Mouse (Mus musculus) midbrain, embryonic 12.5 days (tissue): Measurements from ENCODE around the gene Cldn1. TPM values are rescaled to one million over a fixed set of nuclear protein-coding genes. Genes with fewer than 3 reads are reported as not detected.

ENCODE experiments used
- polyA plus RNA-seq: library from polyadenylated mRNA; unstranded; fragments of >200 nt; fragmentation: Nextera tagmentation; extraction: Ambion mirVana; gene quantifications from 2 replicates; pipeline ENCODE4 v1.2.1, GENCODE M21; 2016

Cldn1 gene
- polyA plus RNA-seq, 1 experiment from 2014 or later = 3.0 TPM

Other genes starting within 250 kb of the Cldn1 start
- not detected in 2 replicates for gene Cldn16, start 91.3 kb upstream of the Cldn1 start, polyA plus RNA-seq
- gene Tmem207, start 154.9 kb upstream of the Cldn1 start, polyA plus RNA-seq = 0.34 TPM in 1 of 2 replicates, not detected in the other
- gene Il1rap, start 209.9 kb upstream of the Cldn1 start, polyA plus RNA-seq = 5.5 and 7.8 TPM in 2 replicates